Mouse (Mus musculus) bone marrow macrophage, adult 2 months (primary cell): ENCODE results near the gene Comtd1.

Experiments used
- CTCF ChIP-seq: IDR thresholded peaks from 2 replicates; pipeline ENCODE4 v1.5.1; 2012; ENCODE audit warnings: low read depth, mild to moderate bottlenecking, low read length, moderate library complexity
- POLR2A ChIP-seq: IDR thresholded peaks from 2 replicates; pipeline ENCODE4 v1.6.1; 2012; ENCODE audit warnings: mild to moderate bottlenecking, low read depth, low read length, borderline replicate concordance

GRCm38 (mm10) chr14:21850419-21851127, 1.8 kb upstream of the Comtd1 start:
- TF ChIP-seq CTCF (no peak), POLR2A (no peak)
